Mouse (Mus musculus) midbrain, embryonic 14.5 days (tissue): ENCODE results near the gene Trp73. TPM values are rescaled to one million over a fixed set of nuclear protein-coding genes. Genes with fewer than 3 reads are reported as not detected.

ENCODE experiments used
- ATAC-seq: fragments of 200-750 bp; cut with Nextera tagmentation; 2 replicates; pipeline ENCODE4 v1.8.0; 2017; ENCODE audit warnings: moderate number of reproducible peaks, moderate library complexity; ENCODE audit not compliant: low FRiP score, low TSS enrichment
- DNase-seq: peaks from one replicate; pipeline ENCODE4 v3.0.0-alpha.2; 2015
- H3K27ac ChIP-seq: fragments of 300-500 bp; sonication (generic); replicated peaks from 2 replicates; pipeline ENCODE4 v1.5.1; 2014; ENCODE audit warnings: mild to moderate bottlenecking, low read depth, low read length, moderate library complexity
- H3K27me3 ChIP-seq: fragments of 300-500 bp; sonication (generic); 2 replicates; pipeline ENCODE4 v1.6.1; 2014; ENCODE audit warnings: low read length, control low read depth, mixed read lengths; ENCODE audit not compliant: control insufficient read depth, insufficient read depth
- H3K36me3 ChIP-seq: fragments of 300-500 bp; sonication (generic); 2 replicates; pipeline ENCODE4 v1.6.1; 2014; ENCODE audit warnings: low read length, control low read depth; ENCODE audit not compliant: control insufficient read depth, insufficient read depth
- H3K4me1 ChIP-seq: fragments of 300-500 bp; sonication (generic); 2 replicates; pipeline ENCODE4 v1.6.1; 2014; ENCODE audit warnings: mild to moderate bottlenecking, antibody characterized with exemption, low read length, control low read depth; ENCODE audit not compliant: control insufficient read depth, insufficient read depth
- H3K4me2 ChIP-seq: fragments of 300-500 bp; sonication (generic); 2 replicates; pipeline ENCODE4 v1.6.1; 2014; ENCODE audit warnings: mild to moderate bottlenecking, low read length, moderate library complexity
- H3K4me3 ChIP-seq: fragments of 300-500 bp; sonication (generic); replicated peaks from 2 replicates; pipeline ENCODE4 v1.5.1; 2014; ENCODE audit warnings: low read depth, low read length
- H3K9ac ChIP-seq: fragments of 300-500 bp; sonication (generic); replicated peaks from 2 replicates; pipeline ENCODE4 v1.6.1; 2014; ENCODE audit warnings: mild to moderate bottlenecking, low read length, moderate library complexity
- H3K9me3 ChIP-seq: fragments of 300-500 bp; sonication (generic); 2 replicates; pipeline ENCODE4 v1.6.1; 2016; ENCODE audit warnings: low read length, control low read depth, mixed read lengths; ENCODE audit not compliant: control insufficient read depth
- WGBS: fragments of 180-500 bp; shearing (Covaris S2); extraction: QIAGEN DNeasy Blood & Tissue Kit; methylation state at CpG from one replicate; pipeline ENCODE4 v1.1.7; 2014; 5-methylcytosine and 5-hydroxymethylcytosine counted together
- polyA plus RNA-seq: library from polyadenylated mRNA; unstranded; fragments of >200 nt; fragmentation: Nextera tagmentation; extraction: Ambion mirVana; gene quantifications from 2 replicates; pipeline ENCODE4 v1.2.1, GENCODE M21; 2014

The Trp73 gene
- polyA plus RNA-seq, 1 experiment from 2014 or later: 0.59 TPM

DNA sequence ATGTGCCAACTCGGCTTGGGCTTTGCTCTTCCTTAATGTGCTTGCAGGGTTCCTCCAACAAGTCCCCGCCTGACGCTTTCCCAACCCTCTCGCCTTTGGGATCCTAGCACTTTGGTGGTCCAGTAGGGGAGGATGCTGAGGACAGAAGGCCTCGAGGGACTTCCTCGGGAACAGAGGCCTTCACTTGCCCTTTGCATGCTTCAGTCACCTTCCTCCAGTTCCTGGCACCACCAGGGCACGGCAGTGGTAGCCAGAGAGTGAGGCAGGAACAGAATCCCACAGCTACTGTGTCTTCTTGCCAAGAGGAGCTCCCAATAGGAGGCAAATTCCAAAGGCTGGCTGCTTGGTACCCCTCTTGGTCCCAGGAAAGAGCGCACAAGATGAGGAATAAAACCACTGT lies 36.6 kb downstream of the Trp73 start:
- no peaks in the 10 kb centered on the region for H3K9me3 ChIP-seq
- DNase-seq (no peak), ATAC-seq (no peak)
- H3K4me1 ChIP-seq: 0 out of 2 replicates have a peak, but pooled peaks cover 5% of the 10 kb centered on the region
- H3K27me3 ChIP-seq: peaks cover 8% of the 10 kb centered on the region; the same call in 1 of the 2 replicates
- no peak overlapping the region for H3K27ac ChIP-seq
- 82% methylated on average over 8 of the region's 8 CpGs for WGBS
- no peak overlapping the region for H3K4me2 ChIP-seq
- no peaks in the 10 kb centered on the region for H3K36me3 ChIP-seq
- no peak overlapping the region for H3K9ac ChIP-seq
- H3K4me3 ChIP-seq: no peak overlapping the region

DNA sequence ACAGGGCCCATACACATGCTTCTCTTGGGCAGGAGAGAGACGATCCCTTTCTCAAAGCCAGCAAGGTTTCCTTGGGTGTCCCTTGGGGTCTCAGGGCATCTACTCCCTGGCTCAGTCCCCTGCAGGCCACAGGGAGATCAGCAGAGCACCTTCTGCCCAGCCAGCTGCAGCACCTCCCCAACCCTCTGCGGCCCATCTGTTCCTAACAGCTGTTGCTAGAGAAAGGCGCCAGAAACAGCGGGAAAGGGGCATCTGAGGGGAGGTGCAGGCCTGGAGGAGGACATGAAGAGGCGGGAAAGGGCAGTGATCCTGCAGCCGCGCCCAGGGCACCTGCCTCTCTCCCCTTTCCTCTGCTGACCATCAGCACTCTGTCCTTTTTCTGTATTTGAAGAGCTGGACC lies 40.6 kb downstream of the Trp73 start:
- no peak overlapping the region for H3K9ac ChIP-seq
- no peak overlapping the region for H3K27ac ChIP-seq
- H3K36me3 ChIP-seq: no peaks in the 10 kb centered on the region
- H3K4me1 ChIP-seq: no peaks in the 10 kb centered on the region
- DNase-seq (no peak), ATAC-seq (no peak)
- no peaks in the 10 kb centered on the region for H3K9me3 ChIP-seq
- H3K27me3 ChIP-seq: peaks cover 8% of the 10 kb centered on the region; the same call in 1 of the 2 replicates
- H3K4me2 ChIP-seq: no peak overlapping the region
- no peak overlapping the region for H3K4me3 ChIP-seq
- WGBS: 60% methylated on average over 7 of the region's 7 CpGs

DNA sequence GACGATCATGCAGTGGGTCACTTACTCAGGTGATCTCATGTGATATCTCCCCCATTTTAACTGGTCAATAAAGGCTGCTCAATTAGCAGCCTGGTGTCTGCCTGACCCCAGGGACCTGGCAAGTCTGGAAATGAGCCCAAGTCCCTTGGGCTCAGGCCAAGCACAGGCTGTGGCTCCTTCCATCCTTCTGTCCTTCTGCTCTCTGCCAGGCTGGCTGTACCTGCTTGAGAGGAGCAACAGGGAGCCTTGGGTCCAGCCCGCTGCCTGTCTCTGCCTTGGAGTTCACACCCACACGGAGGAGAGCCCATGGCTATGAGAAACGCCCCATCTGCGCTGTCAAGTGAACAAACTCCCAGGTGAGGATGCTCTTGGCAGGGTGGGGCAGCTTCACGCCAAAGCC lies 43.9 kb downstream of the Trp73 start:
- Histone ChIP-seq H3K9me3 (no peaks in the 10 kb centered on the region), H3K27ac (no peak overlapping the region), H3K9ac (no peak overlapping the region), H3K4me2 (no peak overlapping the region), H3K36me3 (no peaks in the 10 kb centered on the region), H3K4me3 (no peak overlapping the region), H3K27me3 (no peaks in the 10 kb centered on the region), H3K4me1 (no peaks in the 10 kb centered on the region)
- DNase-seq (no peak), ATAC-seq (no peak)
- WGBS: 27% methylated on average over 6 of the region's 6 CpGs

DNA sequence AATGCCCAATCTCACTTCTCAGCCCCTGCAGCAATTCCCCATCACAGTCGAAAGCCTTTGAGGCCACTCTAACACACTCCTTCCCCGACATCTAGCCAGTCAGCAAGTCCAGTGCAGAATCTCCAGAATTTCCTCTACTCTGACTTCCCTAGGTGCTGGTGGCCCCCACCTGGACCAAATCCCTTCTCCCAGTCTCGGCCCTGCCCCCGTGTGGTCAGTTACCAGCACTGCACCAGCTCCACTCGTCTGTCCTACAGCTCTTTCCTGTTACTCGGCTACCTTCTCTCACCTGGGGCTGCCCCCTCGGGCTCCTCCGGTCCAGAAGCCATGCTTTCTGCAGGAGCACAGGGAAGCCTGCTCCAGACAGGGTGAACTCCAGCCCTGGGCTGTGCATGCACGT lies 46.8 kb downstream of the Trp73 start:
- Histone ChIP-seq H3K4me2 (no peak overlapping the region), H3K9ac (no peak overlapping the region), H3K4me3 (no peak overlapping the region), H3K27ac (no peak overlapping the region), H3K27me3 (no peaks in the 10 kb centered on the region), H3K9me3 (no peaks in the 10 kb centered on the region), H3K36me3 (no peaks in the 10 kb centered on the region), H3K4me1 (no peaks in the 10 kb centered on the region)
- ATAC-seq (no peak), DNase-seq (no peak)
- WGBS: 24% methylated on average over 9 of the region's 9 CpGs

DNA sequence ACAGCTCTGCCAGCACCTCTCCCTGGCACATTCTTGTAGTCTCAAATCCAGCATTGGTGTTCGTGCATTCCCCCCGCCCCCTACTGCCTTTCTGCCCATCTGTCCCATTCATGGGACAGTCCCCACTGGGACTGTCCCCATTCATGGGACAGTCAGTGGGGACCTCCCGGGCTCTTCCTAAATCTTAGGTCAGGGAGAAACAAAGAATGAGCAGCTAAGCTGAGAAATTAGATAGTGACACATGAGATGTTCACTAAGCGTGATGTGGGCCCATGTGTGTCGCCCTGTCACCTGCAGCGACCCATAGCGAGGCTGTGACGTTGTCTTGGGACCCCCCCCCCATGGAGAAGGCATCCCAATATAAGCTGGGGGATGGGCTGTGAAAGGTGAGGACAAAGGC lies 48.7 kb downstream of the Trp73 start:
- Histone ChIP-seq H3K36me3 (no peaks in the 10 kb centered on the region), H3K27ac (no peak overlapping the region), H3K4me2 (no peak overlapping the region), H3K9ac (no peak overlapping the region), H3K9me3 (no peaks in the 10 kb centered on the region), H3K4me1 (no peaks in the 10 kb centered on the region), H3K27me3 (no peaks in the 10 kb centered on the region), H3K4me3 (no peak overlapping the region)
- WGBS: 55% methylated on average over 8 of the region's 8 CpGs
- ATAC-seq (no peak), DNase-seq (no peak)

DNA sequence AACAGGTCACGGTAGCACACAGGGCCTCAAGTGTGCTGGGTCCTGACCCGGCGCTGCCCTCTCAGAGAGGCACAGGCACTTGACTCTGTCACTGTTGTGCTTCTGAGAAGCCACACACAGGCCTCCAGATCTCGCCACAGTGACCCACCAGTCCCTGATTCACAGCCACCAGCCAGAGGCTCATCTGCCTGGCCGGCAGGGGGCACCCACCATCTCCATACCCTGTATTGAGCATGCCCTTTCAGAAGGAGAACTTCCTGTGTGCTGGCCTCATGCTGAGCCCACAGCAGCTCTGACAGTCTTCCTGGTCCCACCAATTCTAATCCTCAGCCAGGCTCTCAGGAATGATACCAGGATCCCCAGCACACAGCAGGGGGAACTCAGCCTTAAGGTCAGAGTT lies 50.8 kb downstream of the Trp73 start:
- Histone ChIP-seq H3K4me3 (no peak overlapping the region), H3K4me2 (no peak overlapping the region), H3K36me3 (no peaks in the 10 kb centered on the region), H3K4me1 (no peaks in the 10 kb centered on the region), H3K27me3 (no peaks in the 10 kb centered on the region), H3K9ac (no peak overlapping the region), H3K27ac (no peak overlapping the region), H3K9me3 (no peaks in the 10 kb centered on the region)
- DNase-seq: no peak
- no peak for ATAC-seq
- 58% methylated on average over 5 of the region's 5 CpGs for WGBS

DNA sequence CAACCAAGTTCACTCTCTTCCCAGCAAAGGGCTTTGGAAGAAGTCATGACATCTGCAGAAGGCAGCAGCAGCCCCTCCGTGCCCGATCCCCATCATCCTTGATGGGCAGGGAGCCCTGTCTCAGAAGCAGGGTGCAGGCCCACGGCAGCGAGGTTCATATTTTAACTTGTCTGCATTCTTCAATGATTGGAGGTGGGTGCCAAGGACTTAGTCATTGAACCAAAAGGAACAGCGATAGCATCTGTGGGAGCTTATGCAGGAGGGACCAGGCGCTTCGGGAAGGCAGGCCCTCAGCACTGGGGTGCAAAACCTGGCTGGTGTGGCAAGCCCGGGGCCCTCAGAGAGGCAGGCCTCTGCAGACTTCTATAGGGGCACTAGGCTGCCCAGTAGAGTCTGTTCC lies 53.6 kb downstream of the Trp73 start:
- 89% methylated on average over 8 of the region's 8 CpGs for WGBS
- ATAC-seq: no peak

DNA sequence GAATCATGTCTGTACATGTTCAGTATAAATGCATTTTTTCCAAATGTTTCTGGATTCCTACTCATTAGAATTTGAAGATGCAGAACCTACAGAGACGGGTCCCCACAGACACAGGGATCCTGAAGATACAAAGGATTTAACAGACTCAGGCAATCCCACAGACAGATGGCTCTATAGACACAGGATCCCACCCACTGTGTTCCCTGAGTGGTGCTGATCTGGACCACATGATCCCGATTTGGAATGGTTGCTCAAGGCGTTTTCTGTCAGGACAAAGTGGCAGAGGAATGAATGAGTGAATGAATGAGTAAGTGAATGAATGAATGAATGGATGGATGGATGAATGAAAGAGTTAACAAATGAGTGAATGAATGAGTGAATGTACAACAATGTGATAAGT lies 54.2 kb downstream of the Trp73 start:
- Histone ChIP-seq H3K4me2 (no peak overlapping the region), H3K4me3 (no peak overlapping the region), H3K27me3 (peaks cover 17% of the 10 kb centered on the region; the same call in 1 of the 2 replicates), H3K9ac (no peak overlapping the region), H3K27ac (no peak overlapping the region), H3K9me3 (no peaks in the 10 kb centered on the region), H3K4me1 (no peaks in the 10 kb centered on the region), H3K36me3 (no peaks in the 10 kb centered on the region)
- WGBS: 32% methylated on average over 3 of the region's 3 CpGs
- DNase-seq (no peak), ATAC-seq (no peak)

More for the DNA sequence above, 53.6 kb downstream of the Trp73 start:
- H3K36me3 ChIP-seq: no peaks in the 10 kb centered on the region
- H3K9me3 ChIP-seq: no peaks in the 10 kb centered on the region
- H3K27me3 ChIP-seq: peaks cover 11% of the 10 kb centered on the region; the same call in 1 of the 2 replicates
- no peaks in the 10 kb centered on the region for H3K4me1 ChIP-seq
- no peak overlapping the region for H3K4me2 ChIP-seq
- H3K27ac ChIP-seq: no peak overlapping the region
- H3K9ac ChIP-seq: no peak overlapping the region
- DNase-seq: no peak
- H3K4me3 ChIP-seq: no peak overlapping the region

DNA sequence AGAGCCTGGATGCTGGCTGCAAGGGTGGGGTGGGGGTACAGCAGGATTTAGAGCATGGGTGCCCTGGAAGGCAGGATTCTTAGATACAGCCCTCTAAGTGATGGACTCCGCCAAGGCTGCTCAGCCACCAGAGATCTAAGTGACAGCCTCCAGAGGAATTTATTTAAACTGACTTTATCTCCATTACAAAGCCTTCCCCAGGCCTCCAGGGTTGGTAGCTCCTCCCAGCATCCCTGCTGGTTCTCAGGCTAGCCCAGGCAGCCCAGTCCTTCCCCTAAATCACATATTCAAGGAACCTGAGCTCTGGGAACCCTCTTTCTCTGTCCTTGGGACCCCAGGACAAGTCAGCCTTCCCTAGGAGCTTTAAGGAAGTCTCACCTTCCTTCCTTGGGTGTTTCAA lies 58.0 kb downstream of the Trp73 start:
- Histone ChIP-seq H3K4me2 (no peak overlapping the region), H3K9ac (no peak overlapping the region), H3K9me3 (no peaks in the 10 kb centered on the region), H3K27me3 (peaks cover 27% of the 10 kb centered on the region), H3K4me3 (no peak overlapping the region), H3K27ac (no peak overlapping the region), H3K4me1 (no peaks in the 10 kb centered on the region), H3K36me3 (no peaks in the 10 kb centered on the region)
- ATAC-seq: no peak
- no peak for DNase-seq
- 17% methylated on average over 1 of the region's 1 CpGs for WGBS
